Mouse (Mus musculus) hindbrain, postnatal 0 days (tissue): ENCODE measurements around the gene Mtfr1l. TPM values are rescaled to one million over a fixed set of nuclear protein-coding genes. Genes with fewer than 3 reads are reported as not detected.

Experiments used
- ATAC-seq: fragments of 200-750 bp; cut with Nextera tagmentation; 2 replicates; pipeline ENCODE4 v1.8.0; 2017; ENCODE audit warnings: mild to moderate bottlenecking, moderate TSS enrichment, moderate library complexity
- DNase-seq: peaks from one replicate; pipeline ENCODE4 v3.0.0-alpha.2; 2015; ENCODE audit warnings: low spot score
- H3K27ac ChIP-seq: fragments of 300-500 bp; sonication (generic); 2 replicates; pipeline ENCODE4 v1.5.1; 2014; ENCODE audit warnings: mild to moderate bottlenecking
- H3K27me3 ChIP-seq: fragments of 300-500 bp; sonication (generic); 2 replicates; pipeline ENCODE4 v1.6.1; 2014; ENCODE audit warnings: low read length, mixed read lengths; ENCODE audit not compliant: insufficient read depth
- H3K36me3 ChIP-seq: fragments of 300-500 bp; sonication (generic); 2 replicates; pipeline ENCODE4 v1.6.1; 2014; ENCODE audit warnings: low read length, mixed read lengths; ENCODE audit not compliant: insufficient read depth
- H3K4me1 ChIP-seq: fragments of 300-500 bp; sonication (generic); 2 replicates; pipeline ENCODE4 v1.6.1; 2014; ENCODE audit warnings: antibody characterized with exemption, low read length, mixed read lengths; ENCODE audit not compliant: insufficient read depth
- H3K4me2 ChIP-seq: fragments of 300-500 bp; sonication (generic); 2 replicates; pipeline ENCODE4 v1.6.1; 2014; ENCODE audit warnings: low read depth, mild to moderate bottlenecking, low read length, moderate library complexity, mixed read lengths
- H3K4me3 ChIP-seq: fragments of 300-500 bp; sonication (generic); 2 replicates; pipeline ENCODE4 v1.5.1; 2014; ENCODE audit warnings: low read length
- H3K9ac ChIP-seq: fragments of 300-500 bp; sonication (generic); replicated peaks from 2 replicates; pipeline ENCODE4 v1.6.1; 2014; ENCODE audit warnings: mild to moderate bottlenecking, low read length, moderate library complexity, mixed read lengths
- H3K9me3 ChIP-seq: fragments of 300-500 bp; sonication (generic); 2 replicates; pipeline ENCODE4 v1.6.1; 2016; ENCODE audit warnings: low read length, mixed read lengths
- CTCF ChIP-seq: IDR thresholded peaks from 2 replicates; pipeline ENCODE4 v1.5.1; 2016; ENCODE audit warnings: antibody characterized with exemption, control low read depth, low read depth
- WGBS: fragments of 180-500 bp; shearing (Covaris S2); extraction: QIAGEN DNeasy Blood & Tissue Kit; methylation state at CpG from one replicate; pipeline ENCODE4 v1.1.7; 2014; 5-methylcytosine and 5-hydroxymethylcytosine counted together
- polyA plus RNA-seq: library from polyadenylated mRNA; unstranded; fragments of >200 nt; fragmentation: Nextera tagmentation; extraction: Ambion mirVana; gene quantifications from 2 replicates; pipeline ENCODE4 v1.2.1, GENCODE M21; 2015
- total RNA-seq: library from RNA; depleted of rRNA; stranded (reverse); fragments of >200 nt; gene quantifications from 2 replicates; pipeline ENCODE4 v1.2.3, GENCODE M21; 2014

Mtfr1l gene
- total and polyA plus RNA-seq, 2 experiments from 2014 or later: 133 to 182 TPM

GRCm38 (mm10) chr4:134548169-134548938, 13.2 kb upstream of the Mtfr1l start:
- Histone ChIP-seq H3K27ac (no peak overlapping the region), H3K4me2 (no peak overlapping the region), H3K36me3 (peaks cover 16% of the 10 kb centered on the region), H3K9ac (no peak overlapping the region), H3K9me3 (no peaks in the 10 kb centered on the region), H3K4me3 (no peak overlapping the region), H3K4me1 (no peaks in the 10 kb centered on the region), H3K27me3 (no peaks in the 10 kb centered on the region)
- DNase-seq (peak; percentile 40), ATAC-seq (no peak)
- peak; percentile 43 for TF ChIP-seq CTCF
- WGBS: 63% methylated on average over 18 of the region's 18 CpGs

GRCm38 (mm10) chr4:134546814-134547705, 11.9 kb upstream of the Mtfr1l start:
- Histone ChIP-seq H3K27ac (no peak overlapping the region), H3K4me3 (no peak overlapping the region), H3K9me3 (no peaks in the 10 kb centered on the region), H3K36me3 (peaks cover 28% of the 10 kb centered on the region), H3K4me1 (no peaks in the 10 kb centered on the region), H3K9ac (no peak overlapping the region), H3K4me2 (no peak overlapping the region), H3K27me3 (no peaks in the 10 kb centered on the region)
- no peak for DNase-seq
- TF ChIP-seq CTCF: no peak
- ATAC-seq: no peak
- WGBS: 63% methylated on average over 9 of the region's 9 CpGs

GRCm38 (mm10) chr4:134543261-134543660, 8.1 kb upstream of the Mtfr1l start:
- H3K9me3 ChIP-seq: no peaks in the 10 kb centered on the region
- no peaks in the 10 kb centered on the region for H3K27me3 ChIP-seq
- H3K9ac ChIP-seq: no peak overlapping the region
- H3K27ac ChIP-seq: no peak overlapping the region
- H3K36me3 ChIP-seq: peaks cover 30% of the 10 kb centered on the region
- no peak overlapping the region for H3K4me3 ChIP-seq
- no peak overlapping the region for H3K4me2 ChIP-seq
- H3K4me1 ChIP-seq: 0 out of 2 replicates have a peak, but pooled peaks cover 6% of the 10 kb centered on the region
- DNase-seq (peak; percentile 91), ATAC-seq (peak; percentile 69; the same call in 1 of the 2 replicates)
- TF ChIP-seq CTCF: peak; percentile 97
- 4% methylated on average over 5 of the region's 5 CpGs for WGBS

GRCm38 (mm10) chr4:134542726-134543125, 7.5 kb upstream of the Mtfr1l start:
- H3K36me3 ChIP-seq: peaks cover 30% of the 10 kb centered on the region
- H3K4me2 ChIP-seq: no peak overlapping the region

GRCm38 (mm10) chr4:134538997-134539580, 3.9 kb upstream of the Mtfr1l start:
- Histone ChIP-seq H3K27ac (no peak overlapping the region; the same call in 1 of the 2 replicates), H3K9me3 (no peaks in the 10 kb centered on the region), H3K4me2 (no peak overlapping the region), H3K36me3 (peaks cover 20% of the 10 kb centered on the region; the same call in 1 of the 2 replicates), H3K4me1 (peaks cover 12% of the 10 kb centered on the region; the same call in 1 of the 2 replicates), H3K9ac (no peak overlapping the region), H3K4me3 (no peak overlapping the region), H3K27me3 (no peaks in the 10 kb centered on the region)
- DNase-seq (peak; percentile 58), ATAC-seq (no peak)
- WGBS: 50% methylated on average over 10 of the region's 10 CpGs
- TF ChIP-seq CTCF: no peak

More at GRCm38 (mm10) chr4:134542726-134543125, 7.5 kb upstream of the Mtfr1l start:
- WGBS: 91% methylated on average over 9 of the region's 9 CpGs
- no peak for ATAC-seq
- H3K9me3 ChIP-seq: no peaks in the 10 kb centered on the region
- TF ChIP-seq CTCF: no peak
- no peak overlapping the region for H3K9ac ChIP-seq
- H3K27ac ChIP-seq: no peak overlapping the region
- no peaks in the 10 kb centered on the region for H3K27me3 ChIP-seq
- 0 out of 2 replicates have a peak, but pooled peaks cover 6% of the 10 kb centered on the region for H3K4me1 ChIP-seq
- DNase-seq: no peak
- H3K4me3 ChIP-seq: no peak overlapping the region

GRCm38 (mm10) chr4:134535787-134536151, 582 bp upstream of the Mtfr1l start:
- H3K4me2 ChIP-seq: peak overlapping the region; percentile 96
- H3K27ac ChIP-seq: peak overlapping the region; percentile 92; the same call in 1 of the 2 replicates
- DNase-seq: no peak
- no peaks in the 10 kb centered on the region for H3K27me3 ChIP-seq
- TF ChIP-seq CTCF: no peak
- peak overlapping the region; percentile 96 for H3K4me3 ChIP-seq
- H3K36me3 ChIP-seq: peaks cover 1% of the 10 kb centered on the region; the same call in 1 of the 2 replicates
- H3K9me3 ChIP-seq: no peaks in the 10 kb centered on the region
- peak; percentile 8; the same call in 1 of the 2 replicates for ATAC-seq
- H3K4me1 ChIP-seq: peaks cover 19% of the 10 kb centered on the region
- WGBS: 2% methylated on average over 8 of the region's 8 CpGs
- H3K9ac ChIP-seq: peak overlapping the region; percentile 89
